Mouse (Mus musculus): ENCODE results near the gene Hs3st6. TPM values are rescaled to one million over a fixed set of nuclear protein-coding genes. Genes with fewer than 3 reads are reported as not detected.
A peak's percentile ranks its signal among the peaks of the same experiment; 100 is the strongest.

The Hs3st6 gene
- polyA plus RNA-seq, 1 experiment, result 0.29 TPM

- Histone ChIP-seq H3K4me1 (ENCODE audit: control insufficient read depth, insufficient read depth, low read length) (no peaks in the 10 kb centered on the region), H3K4me3 (ENCODE audit: insufficient read depth, low read length) (no peak overlapping the region), H3K27ac (ENCODE audit: insufficient read depth, low read length) (no peak overlapping the region)
- TF ChIP-seq CTCF (IDR thresholded peaks at IDR 0.05; ENCODE audit: extremely low read depth, insufficient read depth, low read length) (no peak), POLR2A (IDR thresholded peaks at IDR 0.05; ENCODE audit: extremely low read depth, insufficient read depth, low read length) (no peak)
Observed at GRCm38 (mm10) chr17:24794791-24795190, 42.0 kb downstream of the Hs3st6 start.

GRCm38 (mm10) chr17:24796969-24797368, 44.2 kb downstream of the Hs3st6 start:
- H3K4me1 ChIP-seq (ENCODE audit: control insufficient read depth, insufficient read depth, low read length), result no peaks in the 10 kb centered on the region
- no peak overlapping the region for H3K27ac ChIP-seq (ENCODE audit: insufficient read depth, low read length)
- TF ChIP-seq CTCF (IDR thresholded peaks at IDR 0.05; ENCODE audit: extremely low read depth, insufficient read depth, low read length) (no peak), POLR2A (IDR thresholded peaks at IDR 0.05; ENCODE audit: extremely low read depth, insufficient read depth, low read length) (no peak)
- H3K4me3 ChIP-seq (ENCODE audit: insufficient read depth, low read length), result no peak overlapping the region

GRCm38 (mm10) chr17:24798229-24798628, 45.4 kb downstream of the Hs3st6 start:
- Histone ChIP-seq H3K27ac (ENCODE audit: insufficient read depth, low read length) (no peak overlapping the region), H3K4me3 (ENCODE audit: insufficient read depth, low read length) (no peak overlapping the region), H3K4me1 (ENCODE audit: control insufficient read depth, insufficient read depth, low read length) (no peaks in the 10 kb centered on the region)
- TF ChIP-seq CTCF (IDR thresholded peaks at IDR 0.05; ENCODE audit: extremely low read depth, insufficient read depth, low read length), result no peak
- TF ChIP-seq POLR2A (IDR thresholded peaks at IDR 0.05; ENCODE audit: extremely low read depth, insufficient read depth, low read length), result no peak

- Histone ChIP-seq H3K27ac (ENCODE audit: insufficient read depth, low read length) (no peak overlapping the region), H3K4me1 (ENCODE audit: control insufficient read depth, insufficient read depth, low read length) (no peaks in the 10 kb centered on the region), H3K4me3 (ENCODE audit: insufficient read depth, low read length) (no peak overlapping the region)
- TF ChIP-seq CTCF (IDR thresholded peaks at IDR 0.05; ENCODE audit: extremely low read depth, insufficient read depth, low read length) (no peak), POLR2A (IDR thresholded peaks at IDR 0.05; ENCODE audit: extremely low read depth, insufficient read depth, low read length) (no peak)
Observed at GRCm38 (mm10) chr17:24799476-24799875, 46.7 kb downstream of the Hs3st6 start.

- H3K27ac ChIP-seq (ENCODE audit: insufficient read depth, low read length), result no peak overlapping the region
- H3K4me3 ChIP-seq (ENCODE audit: insufficient read depth, low read length), result no peak overlapping the region
- H3K4me1 ChIP-seq (ENCODE audit: control insufficient read depth, insufficient read depth, low read length), result no peaks in the 10 kb centered on the region
- no peak for TF ChIP-seq POLR2A (IDR thresholded peaks at IDR 0.05; ENCODE audit: extremely low read depth, insufficient read depth, low read length)
- no peak for TF ChIP-seq CTCF (IDR thresholded peaks at IDR 0.05; ENCODE audit: extremely low read depth, insufficient read depth, low read length)
Observed at GRCm38 (mm10) chr17:24800524-24800923, 47.7 kb downstream of the Hs3st6 start.

GRCm38 (mm10) chr17:24803952-24804951, 51.5 kb downstream of the Hs3st6 start, which contains the start of gene Meiob:
Gene Meiob (plus strand): TSS chr17:24804289.
- TF ChIP-seq CTCF (IDR thresholded peaks at IDR 0.05; ENCODE audit: extremely low read depth, insufficient read depth, low read length), result no peak
- TF ChIP-seq POLR2A (IDR thresholded peaks at IDR 0.05; ENCODE audit: extremely low read depth, insufficient read depth, low read length), result no peak
- Histone ChIP-seq H3K4me1 (ENCODE audit: control insufficient read depth, insufficient read depth, low read length) (no peaks in the 10 kb centered on the region), H3K4me3 (ENCODE audit: insufficient read depth, low read length) (peak within 1 kb of the TSS; percentile 33), H3K27ac (ENCODE audit: insufficient read depth, low read length) (no peak within 1 kb of the TSS)

Other genes with a start within 250 kb of the Hs3st6 start
- gene Traf7, start 225.1 kb upstream of the Hs3st6 start, polyA plus RNA-seq (2012; rRNA removed), result 176 and 187 TPM in 2 replicates
- 97.3 and 102 TPM in 2 replicates for gene Rab26, start 218.8 kb upstream of the Hs3st6 start, polyA plus RNA-seq (2012; rRNA removed)
- 82.0 and 91.8 TPM in 2 replicates for gene Pkd1, start 203.2 kb upstream of the Hs3st6 start, polyA plus RNA-seq (2012; rRNA removed)
- 163 and 192 TPM in 2 replicates for gene Tsc2, start 120.4 kb upstream of the Hs3st6 start, polyA plus RNA-seq (2012; rRNA removed)
- 9.7 and 10.8 TPM in 2 replicates for gene Nthl1, start 120.3 kb upstream of the Hs3st6 start, polyA plus RNA-seq (2012; rRNA removed)
- gene Slc9a3r2, start 102.7 kb upstream of the Hs3st6 start, polyA plus RNA-seq (2012; rRNA removed), result 68.2 and 69.0 TPM in 2 replicates
- gene Npw, start 94.5 kb upstream of the Hs3st6 start, polyA plus RNA-seq (2012; rRNA removed), result 0.34 and 0.50 TPM in 2 replicates
- gene Zfp598, start 83.3 kb upstream of the Hs3st6 start, polyA plus RNA-seq (2012; rRNA removed), result 53.5 and 53.6 TPM in 2 replicates
- 177 and 184 TPM in 2 replicates for gene Syngr3, start 63.0 kb upstream of the Hs3st6 start, polyA plus RNA-seq (2012; rRNA removed)
- 21.1 and 21.5 TPM in 2 replicates for gene Gfer, start 56.8 kb upstream of the Hs3st6 start, polyA plus RNA-seq (2012; rRNA removed)
- 5.2 and 6.4 TPM in 2 replicates for gene Noxo1, start 56.8 kb upstream of the Hs3st6 start, polyA plus RNA-seq (2012; rRNA removed)
- 53.0 and 53.7 TPM in 2 replicates for gene Tbl3, start 45.3 kb upstream of the Hs3st6 start, polyA plus RNA-seq (2012; rRNA removed)
- gene Rnf151, start 34.9 kb upstream of the Hs3st6 start, polyA plus RNA-seq (2012; rRNA removed), result 0.32 and 0.33 TPM in 2 replicates
- gene Rps2, start 34.9 kb upstream of the Hs3st6 start, polyA plus RNA-seq (2012; rRNA removed), result 980 and 1,011 TPM in 2 replicates
- 428 and 431 TPM in 2 replicates for gene Ndufb10, start 28.5 kb upstream of the Hs3st6 start, polyA plus RNA-seq (2012; rRNA removed)
- 0.48 and 0.57 TPM in 2 replicates for gene Rpl3l, start 25.2 kb upstream of the Hs3st6 start, polyA plus RNA-seq (2012; rRNA removed)
- gene Msrb1, start 16.3 kb upstream of the Hs3st6 start, polyA plus RNA-seq (2012; rRNA removed), result 47.3 and 53.0 TPM in 2 replicates
- not detected in 2 replicates for gene Meiob, start 51.3 kb downstream of the Hs3st6 start, polyA plus RNA-seq (2012; rRNA removed)
- 138 and 151 TPM in 2 replicates for gene Hagh, start 87.2 kb downstream of the Hs3st6 start, polyA plus RNA-seq (2012; rRNA removed)
- 21.8 and 25.1 TPM in 2 replicates for gene Fahd1, start 97.4 kb downstream of the Hs3st6 start, polyA plus RNA-seq (2012; rRNA removed)
- not detected in 2 replicates for gene Igfals, start 113.0 kb downstream of the Hs3st6 start, polyA plus RNA-seq (2012; rRNA removed)
- gene Nubp2, start 133.4 kb downstream of the Hs3st6 start, polyA plus RNA-seq (2012; rRNA removed), result 24.6 and 27.3 TPM in 2 replicates
- gene Spsb3, start 133.7 kb downstream of the Hs3st6 start, polyA plus RNA-seq (2012; rRNA removed), result 91.9 and 92.7 TPM in 2 replicates
- 62.4 and 65.0 TPM in 2 replicates for gene Eme2, start 142.1 kb downstream of the Hs3st6 start, polyA plus RNA-seq (2012; rRNA removed)
- gene Mrps34, start 142.1 kb downstream of the Hs3st6 start, polyA plus RNA-seq (2012; rRNA removed), result 115 and 117 TPM in 2 replicates
- 94.5 and 94.7 TPM in 2 replicates for gene Nme3, start 143.5 kb downstream of the Hs3st6 start, polyA plus RNA-seq (2012; rRNA removed)
- 328 and 355 TPM in 2 replicates for gene Mapk8ip3, start 184.0 kb downstream of the Hs3st6 start, polyA plus RNA-seq (2012; rRNA removed)
- gene Jpt2, start 207.7 kb downstream of the Hs3st6 start, polyA plus RNA-seq (2012; rRNA removed), result 4.5 and 6.2 TPM in 2 replicates